9 mouse cellular contexts compared by ENCODE assay signal in genomic region chr2:35627298-35627898, GRCm38 (mm10).
DNase-seq lines count a peak whose midpoint lies in the region; ATAC-seq lines count a peak whose summit lies in the region.
"Had no signal": no experiment of that assay in that cellular context is flagged by ENCODE, and none has a peak within 500 bp of the region (broad histone marks: within the 10 kb centered on the region; RNA-seq: fewer than 3 reads in every experiment).

No protein-coding gene starts in this region.

- H3K4me3 ChIP-seq in limb, embryonic 11.5 days (ENCODE audit: low read depth, low read length): no peak overlapping the region
- H3K4me3 ChIP-seq in limb, embryonic 10.5 days: no peak overlapping the region
- no peak overlapping the region for H3K4me3 ChIP-seq in heart, embryonic 11.5 days (ENCODE audit: low read depth, low read length)
- no peak overlapping the region for H3K4me3 ChIP-seq in limb, embryonic 15.5 days

- no peak overlapping the region for H3K9ac ChIP-seq in limb, embryonic 11.5 days (ENCODE audit: low read length)
- peak overlapping the region; percentile 24 for H3K9ac ChIP-seq in heart, embryonic 11.5 days (ENCODE audit: low read depth, low read length)
- H3K9ac ChIP-seq in limb, embryonic 15.5 days: no peak overlapping the region

- WGBS in limb, embryonic 11.5 days: 74% methylated on average over 11 of the region's 11 CpGs
- WGBS in limb, embryonic 10.5 days: 74% methylated on average over 11 of the region's 11 CpGs
- 25% methylated on average over 11 of the region's 11 CpGs for WGBS in heart, embryonic 11.5 days (ENCODE audit: insufficient replicate concordance)
- WGBS in limb, embryonic 15.5 days: 53% methylated on average over 11 of the region's 11 CpGs

- H3K27me3 ChIP-seq in limb, embryonic 11.5 days (ENCODE audit: control insufficient read depth, insufficient read depth, low read length): no peaks in the 10 kb centered on the region
- no peaks in the 10 kb centered on the region for H3K27me3 ChIP-seq in limb, embryonic 10.5 days (ENCODE audit: low read depth, poor library complexity, severe bottlenecking)
- H3K27me3 ChIP-seq in heart, embryonic 11.5 days (ENCODE audit: control insufficient read depth, insufficient read depth, low read length): no peaks in the 10 kb centered on the region
- no peaks in the 10 kb centered on the region for H3K27me3 ChIP-seq in limb, embryonic 15.5 days

- no peaks in the 10 kb centered on the region; the same call in 1 of the 2 replicates for H3K36me3 ChIP-seq in limb, embryonic 11.5 days (ENCODE audit: control insufficient read depth, insufficient read depth, low read length)
- peaks cover 51% of the 10 kb centered on the region for H3K36me3 ChIP-seq in limb, embryonic 10.5 days
- peaks cover 3% of the 10 kb centered on the region; the same call in 1 of the 2 replicates for H3K36me3 ChIP-seq in heart, embryonic 11.5 days (ENCODE audit: control insufficient read depth, insufficient read depth, low read length)
- H3K36me3 ChIP-seq in limb, embryonic 15.5 days: peaks cover 10% of the 10 kb centered on the region; the same call in 1 of the 2 replicates

- peaks cover 37% of the 10 kb centered on the region for H3K4me1 ChIP-seq in limb, embryonic 11.5 days (ENCODE audit: control insufficient read depth, insufficient read depth, low read length)
- peaks cover 70% of the 10 kb centered on the region for H3K4me1 ChIP-seq in limb, embryonic 10.5 days
- peaks cover 79% of the 10 kb centered on the region for H3K4me1 ChIP-seq in heart, embryonic 11.5 days (ENCODE audit: control insufficient read depth, insufficient read depth, low read length)
- H3K4me1 ChIP-seq in limb, embryonic 15.5 days: peaks cover 62% of the 10 kb centered on the region

- DNase-seq in cerebellum, adult 9-10 months: peak; percentile 63
- no peak for DNase-seq in cerebellum, adult 11 months
- no peak for DNase-seq in limb, embryonic 11.5 days (ENCODE audit: low spot score)
- no peak for DNase-seq in limb, embryonic 10.5 days (ENCODE audit: low spot score)
- no peak for DNase-seq in spleen, postnatal 4 days (ENCODE audit: low spot score in 2 of 2)
- DNase-seq in spleen, adult 12 weeks (ENCODE audit: low spot score): no peak
- DNase-seq: layer of hippocampus, adult 9-11 months had no signal

- peak overlapping the region; percentile 8; the same call in 1 of the 2 replicates for H3K27ac ChIP-seq in limb, embryonic 11.5 days (replicated peaks; ENCODE audit: low read depth, low read length)
- H3K27ac ChIP-seq in limb, embryonic 10.5 days: no peak overlapping the region
- peak overlapping the region; percentile 82 for H3K27ac ChIP-seq in heart, embryonic 11.5 days (ENCODE audit: low read depth, low read length)
- H3K27ac ChIP-seq in limb, embryonic 15.5 days: peak overlapping the region; percentile 60

- no peak for ATAC-seq in limb, embryonic 11.5 days (ENCODE audit: insufficient number of reproducible peaks, low FRiP score, low TSS enrichment, low read depth)
- ATAC-seq in heart, embryonic 11.5 days (replicated peaks; ENCODE audit: insufficient number of reproducible peaks, low FRiP score, low TSS enrichment): no peak
- ATAC-seq in limb, embryonic 15.5 days (ENCODE audit: insufficient number of reproducible peaks, low FRiP score, low TSS enrichment, low read depth): no peak

- H3K4me2 ChIP-seq in limb, embryonic 11.5 days (ENCODE audit: low read depth, severe bottlenecking): 0 out of 2 replicates have a peak overlapping the region, but pooled peaks have one; percentile 7
- H3K4me2 ChIP-seq in heart, embryonic 11.5 days: peak overlapping the region; percentile 52
- no peak overlapping the region for H3K4me2 ChIP-seq in limb, embryonic 15.5 days

- no peaks in the 10 kb centered on the region for H3K9me3 ChIP-seq in limb, embryonic 11.5 days (ENCODE audit: control insufficient read depth, low read length)
- H3K9me3 ChIP-seq in limb, embryonic 10.5 days (replicated peaks): no peaks in the 10 kb centered on the region
- no peaks in the 10 kb centered on the region for H3K9me3 ChIP-seq in heart, embryonic 11.5 days (replicated peaks; ENCODE audit: control insufficient read depth, low read length)
- no peaks in the 10 kb centered on the region for H3K9me3 ChIP-seq in limb, embryonic 15.5 days
